Mouse (Mus musculus) neural tube, embryonic 13.5 days (tissue): ENCODE measurements at regions not wholly inside any gene's neighbourhood (a gene's known extent, or its start where the extent isn't known, plus 50 kb on each side); places are given as distances from the start of the nearest gene placed in this dataset.

Experiments
- ATAC-seq: fragments of 200-750 bp; cut with Nextera tagmentation; 2 replicates; pipeline ENCODE4 v1.8.0; 2017; ENCODE audit warnings: low read depth, mild to moderate bottlenecking, moderate TSS enrichment, moderate library complexity
- H3K27ac ChIP-seq: fragments of 300-500 bp; sonication (generic); replicated peaks from 2 replicates; pipeline ENCODE4 v1.5.1; 2015; ENCODE audit warnings: moderate library complexity, mild to moderate bottlenecking, inconsistent platforms
- H3K27me3 ChIP-seq: fragments of 300-500 bp; sonication (generic); 2 replicates; pipeline ENCODE4 v1.6.1; 2015; ENCODE audit warnings: mild to moderate bottlenecking, inconsistent platforms
- H3K36me3 ChIP-seq: fragments of 300-500 bp; sonication (generic); 2 replicates; pipeline ENCODE4 v1.6.1; 2015; ENCODE audit warnings: mild to moderate bottlenecking, inconsistent platforms
- H3K4me1 ChIP-seq: fragments of 300-500 bp; sonication (generic); replicated peaks from 2 replicates; pipeline ENCODE4 v1.6.1; 2015; ENCODE audit warnings: inconsistent platforms
- H3K4me2 ChIP-seq: fragments of 300-500 bp; sonication (generic); 2 replicates; pipeline ENCODE4 v1.6.1; 2015; ENCODE audit warnings: inconsistent platforms, mild to moderate bottlenecking, moderate library complexity
- H3K4me3 ChIP-seq: fragments of 300-500 bp; sonication (generic); 2 replicates; pipeline ENCODE4 v1.5.1; 2015; ENCODE audit warnings: mild to moderate bottlenecking, inconsistent platforms
- H3K9ac ChIP-seq: fragments of 300-500 bp; sonication (generic); 2 replicates; pipeline ENCODE4 v1.6.1; 2015; ENCODE audit warnings: moderate library complexity, mild to moderate bottlenecking, inconsistent platforms
- H3K9me3 ChIP-seq: fragments of 300-500 bp; sonication (generic); 2 replicates; pipeline ENCODE4 v1.6.1; 2016; ENCODE audit warnings: inconsistent platforms
- WGBS: fragments of 180-500 bp; shearing (Covaris S2); methylation state at CpG from one replicate; pipeline ENCODE4 v1.1.7; 2015; 5-methylcytosine and 5-hydroxymethylcytosine counted together

GRCm38 (mm10) chr9:117717346-117717745 lies 87.6 kb upstream of the Rbms3 start:
- Histone ChIP-seq H3K27ac (no peak overlapping the region), H3K9me3 (no peaks in the 10 kb centered on the region), H3K4me1 (no peaks in the 10 kb centered on the region), H3K36me3 (no peaks in the 10 kb centered on the region), H3K4me2 (no peak overlapping the region), H3K9ac (no peak overlapping the region), H3K4me3 (no peak overlapping the region), H3K27me3 (no peaks in the 10 kb centered on the region)
- no peak for ATAC-seq
- WGBS, result 77% methylated on average over 4 of the region's 4 CpGs

- Histone ChIP-seq H3K9ac (no peak overlapping the region), H3K36me3 (no peaks in the 10 kb centered on the region), H3K9me3 (no peaks in the 10 kb centered on the region), H3K4me3 (no peak overlapping the region), H3K4me1 (no peaks in the 10 kb centered on the region), H3K4me2 (no peak overlapping the region), H3K27ac (no peak overlapping the region), H3K27me3 (no peaks in the 10 kb centered on the region)
- 82% methylated on average over 6 of the region's 6 CpGs for WGBS
- no peak for ATAC-seq
Measured at GRCm38 (mm10) chr9:117716476-117716875, 86.8 kb upstream of the Rbms3 start.

DNA sequence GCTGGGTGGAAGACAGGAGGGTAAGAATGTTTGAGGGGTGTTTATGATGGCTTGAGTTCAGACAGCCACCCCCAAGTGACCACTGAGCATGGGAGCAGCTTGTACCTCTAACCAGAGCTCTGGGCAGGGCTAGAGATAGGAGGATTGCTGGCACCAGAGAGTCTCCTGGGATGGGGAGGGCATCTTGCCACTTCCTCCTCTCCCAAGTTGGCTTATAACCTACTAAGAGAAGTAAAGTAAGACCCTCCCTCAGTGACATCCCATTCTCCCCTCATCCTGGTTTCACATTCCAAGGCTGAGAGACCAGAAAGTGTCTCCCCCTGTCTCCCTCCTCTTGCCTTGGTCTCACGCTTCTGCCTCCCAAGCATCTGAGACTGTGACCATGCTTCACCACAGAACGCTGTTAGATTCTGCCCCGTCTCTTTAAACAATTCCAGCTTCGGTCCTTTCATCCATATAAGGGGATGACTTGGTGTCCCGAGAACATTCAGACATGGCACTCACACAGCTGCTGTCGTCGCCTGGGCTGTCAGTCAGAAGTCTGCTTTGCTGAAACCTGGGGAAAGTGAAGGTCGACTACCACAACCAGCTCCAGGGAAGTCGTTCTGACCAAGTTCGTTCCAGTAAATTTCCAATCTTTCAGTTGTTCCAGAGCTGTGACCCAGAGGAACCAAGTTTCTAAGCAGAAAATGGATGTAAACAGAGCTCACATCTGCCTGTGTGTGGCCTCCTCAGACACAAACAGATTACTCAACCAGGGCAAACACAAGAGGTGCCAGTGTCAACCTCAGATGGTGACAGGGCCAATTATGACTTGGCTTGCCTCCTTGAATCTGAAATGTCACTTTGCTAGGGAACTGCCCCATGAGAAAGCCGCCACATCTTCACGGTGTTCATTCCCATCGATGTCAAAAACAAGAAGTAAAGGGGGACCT lies 85.3 kb upstream of the Rbms3 start:
- no peaks in the 10 kb centered on the region for H3K9me3 ChIP-seq
- ATAC-seq, result no peak
- 90% methylated on average over 13 of the region's 13 CpGs for WGBS

DNA sequence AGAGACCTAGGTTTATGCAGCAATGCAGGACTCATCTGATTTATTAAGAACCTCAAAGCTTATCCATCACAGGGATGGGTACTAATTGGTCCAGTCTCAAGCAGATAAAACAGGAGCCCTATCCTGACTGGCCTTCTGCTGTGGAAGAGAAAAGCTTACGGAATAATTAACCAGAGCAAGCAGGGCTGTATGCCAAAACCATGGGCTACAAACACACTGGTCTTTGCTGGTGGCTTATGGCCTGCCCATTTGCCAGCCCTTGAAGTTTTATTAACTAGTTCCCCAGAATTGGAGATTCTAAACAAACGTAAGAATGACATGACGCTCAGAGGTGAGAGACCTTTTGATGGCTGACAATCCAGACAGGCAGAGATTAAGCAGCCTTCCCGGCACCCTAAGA lies 83.4 kb upstream of the Rbms3 start:
- Histone ChIP-seq H3K36me3 (no peaks in the 10 kb centered on the region), H3K9me3 (no peaks in the 10 kb centered on the region), H3K9ac (no peak overlapping the region), H3K4me2 (no peak overlapping the region), H3K27me3 (no peaks in the 10 kb centered on the region), H3K4me1 (no peaks in the 10 kb centered on the region), H3K4me3 (no peak overlapping the region), H3K27ac (no peak overlapping the region)
- 87% methylated on average over 4 of the region's 4 CpGs for WGBS
- no peak for ATAC-seq

More for the DNA sequence above, 85.3 kb upstream of the Rbms3 start:
- H3K4me2 ChIP-seq, result no peak overlapping the region
- H3K36me3 ChIP-seq, result no peaks in the 10 kb centered on the region
- H3K4me3 ChIP-seq, result no peak overlapping the region
- no peak overlapping the region for H3K9ac ChIP-seq
- H3K27me3 ChIP-seq, result no peaks in the 10 kb centered on the region
- no peak overlapping the region for H3K27ac ChIP-seq
- no peaks in the 10 kb centered on the region for H3K4me1 ChIP-seq

- Histone ChIP-seq H3K4me3 (no peak overlapping the region), H3K4me1 (no peaks in the 10 kb centered on the region), H3K27ac (no peak overlapping the region), H3K36me3 (no peaks in the 10 kb centered on the region), H3K27me3 (no peaks in the 10 kb centered on the region), H3K9me3 (no peaks in the 10 kb centered on the region), H3K9ac (no peak overlapping the region), H3K4me2 (no peak overlapping the region)
- 88% methylated on average over 5 of the region's 5 CpGs for WGBS
- no peak for ATAC-seq
Measured at GRCm38 (mm10) chr9:117711793-117712192, 82.1 kb upstream of the Rbms3 start.

DNA sequence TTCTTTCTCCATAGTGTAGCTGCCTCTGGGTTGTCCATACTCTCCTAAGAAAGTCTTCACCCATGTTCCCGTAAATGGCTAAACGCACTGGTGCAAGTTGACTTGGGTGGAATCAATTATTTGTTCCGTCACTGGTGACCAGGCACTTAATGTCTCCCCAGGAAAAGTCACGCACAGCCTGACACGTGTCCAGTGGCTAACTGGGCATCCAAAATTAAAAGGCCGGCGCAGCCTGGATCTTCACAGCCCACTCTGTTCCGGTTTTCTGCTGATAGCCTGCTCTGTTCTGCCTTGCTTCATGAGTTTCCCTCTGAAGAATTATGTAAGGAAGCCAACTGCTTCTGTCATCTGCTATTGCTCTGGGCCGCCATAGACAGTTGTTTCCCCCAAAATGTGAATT lies 81.3 kb upstream of the Rbms3 start:
- peaks cover 1% of the 10 kb centered on the region; the same call in 1 of the 2 replicates for H3K36me3 ChIP-seq
- no peaks in the 10 kb centered on the region for H3K4me1 ChIP-seq
- no peak overlapping the region for H3K4me2 ChIP-seq
- H3K27ac ChIP-seq, result no peak overlapping the region
- H3K27me3 ChIP-seq, result no peaks in the 10 kb centered on the region
- no peaks in the 10 kb centered on the region for H3K9me3 ChIP-seq
- WGBS, result 94% methylated on average over 9 of the region's 9 CpGs
- no peak for ATAC-seq
- H3K9ac ChIP-seq, result no peak overlapping the region
- H3K4me3 ChIP-seq, result no peak overlapping the region

- H3K9ac ChIP-seq, result no peak overlapping the region
- ATAC-seq, result no peak
- H3K36me3 ChIP-seq, result peaks cover 6% of the 10 kb centered on the region; the same call in 1 of the 2 replicates
- 91% methylated on average over 13 of the region's 13 CpGs for WGBS
- H3K27me3 ChIP-seq, result no peaks in the 10 kb centered on the region
- no peak overlapping the region for H3K27ac ChIP-seq
- no peaks in the 10 kb centered on the region for H3K9me3 ChIP-seq
- H3K4me2 ChIP-seq, result no peak overlapping the region
- H3K4me1 ChIP-seq, result no peaks in the 10 kb centered on the region
- no peak overlapping the region for H3K4me3 ChIP-seq
Measured at GRCm38 (mm10) chr9:117709677-117710076, 80.0 kb upstream of the Rbms3 start.

- WGBS, result 89% methylated on average over 8 of the region's 8 CpGs
Measured at GRCm38 (mm10) chr9:117693001-117693400, 63.3 kb upstream of the Rbms3 start.

DNA sequence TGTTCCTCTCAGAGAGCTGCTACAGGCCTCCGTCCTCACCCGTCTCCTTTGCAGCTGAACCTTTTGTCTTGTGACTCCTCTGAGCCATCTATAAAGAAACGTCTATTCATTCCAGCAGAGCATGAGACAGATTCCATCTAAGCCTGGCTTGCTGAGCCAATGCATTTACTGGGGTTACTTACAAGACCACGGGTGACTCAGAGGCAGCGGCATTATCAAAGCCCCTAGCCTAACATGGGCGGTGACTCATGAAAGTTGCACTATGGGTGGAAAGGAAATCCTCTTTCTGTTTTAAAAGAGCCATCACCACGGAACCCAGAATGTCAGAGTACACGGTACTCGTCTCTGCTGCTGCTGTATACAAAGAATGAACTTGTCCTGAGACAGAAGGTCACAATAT lies 62.8 kb upstream of the Rbms3 start:
- Histone ChIP-seq H3K4me2 (no peak overlapping the region), H3K9me3 (no peaks in the 10 kb centered on the region), H3K4me3 (no peak overlapping the region), H3K27me3 (no peaks in the 10 kb centered on the region), H3K27ac (no peak overlapping the region), H3K36me3 (no peaks in the 10 kb centered on the region), H3K4me1 (no peaks in the 10 kb centered on the region), H3K9ac (no peak overlapping the region)
- ATAC-seq, result no peak
- WGBS, result 55% methylated on average over 9 of the region's 9 CpGs

More at GRCm38 (mm10) chr9:117693001-117693400, 63.3 kb upstream of the Rbms3 start:
- H3K4me1 ChIP-seq, result no peaks in the 10 kb centered on the region
- H3K9ac ChIP-seq, result no peak overlapping the region
- H3K36me3 ChIP-seq, result no peaks in the 10 kb centered on the region
- no peak overlapping the region for H3K27ac ChIP-seq
- H3K4me2 ChIP-seq, result no peak overlapping the region
- ATAC-seq, result no peak
- no peak overlapping the region for H3K4me3 ChIP-seq
- H3K9me3 ChIP-seq, result no peaks in the 10 kb centered on the region
- H3K27me3 ChIP-seq, result no peaks in the 10 kb centered on the region

GRCm38 (mm10) chr9:117689946-117690345 lies 60.2 kb upstream of the Rbms3 start:
- ATAC-seq, result no peak
- WGBS, result 83% methylated on average over 4 of the region's 4 CpGs
- no peak overlapping the region for H3K4me3 ChIP-seq

More at GRCm38 (mm10) chr9:117689946-117690345, 60.2 kb upstream of the Rbms3 start:
- Histone ChIP-seq H3K27me3 (no peaks in the 10 kb centered on the region), H3K4me2 (no peak overlapping the region), H3K27ac (no peak overlapping the region), H3K9ac (no peak overlapping the region), H3K36me3 (no peaks in the 10 kb centered on the region), H3K4me1 (no peaks in the 10 kb centered on the region), H3K9me3 (no peaks in the 10 kb centered on the region)
